Mouse (Mus musculus) C2C12 (cell line): ENCODE results near the gene Tmem178.

ENCODE experiments used
- CTCF ChIP-seq: IDR thresholded peaks from one replicate; pipeline ENCODE4 v1.5.1; 2011; ENCODE audit not compliant: control insufficient read depth, insufficient read depth, insufficient read length
- USF1 ChIP-seq: IDR thresholded peaks from one replicate; pipeline ENCODE4 v1.6.1; 2011; ENCODE audit warnings: low read depth, mild to moderate bottlenecking, control low read depth, moderate library complexity

DNA sequence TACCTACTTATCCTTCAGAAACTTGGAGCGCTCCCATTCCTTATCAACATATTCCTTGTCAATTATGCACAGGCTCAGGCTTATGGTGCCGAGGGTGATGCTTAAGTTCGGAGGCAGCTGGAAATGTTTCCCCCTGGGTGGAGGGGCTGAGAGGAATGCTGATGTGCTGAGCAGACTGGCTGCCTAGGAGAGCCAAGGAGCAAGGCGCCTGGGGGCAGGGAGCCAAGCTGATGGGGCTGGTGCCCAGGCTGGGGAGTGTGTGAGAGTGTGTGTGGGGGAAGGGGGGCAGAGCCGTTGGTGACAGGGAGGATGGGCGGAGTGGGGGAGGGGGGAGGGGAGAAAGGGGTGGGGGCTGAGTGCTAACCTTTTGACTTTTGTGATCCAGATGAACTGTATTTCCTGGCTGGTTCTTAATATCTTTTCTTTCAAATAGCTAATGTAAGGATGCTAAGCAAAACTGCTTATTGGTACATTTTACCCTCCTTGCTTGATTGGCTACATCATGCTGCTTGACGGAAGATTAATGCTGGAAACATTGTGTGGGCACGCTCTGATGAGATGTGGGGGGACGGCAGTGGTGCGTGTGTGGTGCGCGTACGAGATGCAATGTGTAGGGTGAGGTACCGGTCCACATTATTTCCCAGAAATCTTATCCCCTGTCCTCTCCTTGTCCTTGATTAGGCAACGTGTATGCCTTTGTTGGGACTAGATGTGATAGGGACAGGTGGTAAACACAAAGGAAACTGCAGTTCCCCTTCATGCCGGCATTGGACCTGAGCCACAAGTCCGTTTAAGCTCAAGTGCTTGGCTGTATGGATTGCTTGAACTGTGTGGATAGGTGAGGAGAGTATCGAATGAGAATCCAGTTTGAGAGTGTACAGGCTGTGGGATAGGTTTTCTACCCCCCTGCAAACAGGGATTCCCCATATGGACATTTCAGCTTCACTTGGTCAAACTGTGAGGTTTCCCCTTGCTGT lies 25.5 kb downstream of the Tmem178 start:
- no peak for TF ChIP-seq CTCF
- TF ChIP-seq USF1: no peak
